23 mouse cellular contexts compared by ENCODE assay signal in genomic region chr9:46181297-46181696, GRCm38 (mm10). TPM values are rescaled to one million over a fixed set of nuclear protein-coding genes. Genes with fewer than 3 reads are reported as not detected.
DNase-seq lines count a peak whose midpoint lies in the region; ATAC-seq lines count a peak whose summit lies in the region.
"Had no signal": no experiment of that assay in that cellular context is flagged by ENCODE, and none has a peak within 500 bp of the region (broad histone marks: within the 10 kb centered on the region; RNA-seq: fewer than 3 reads in every experiment).

No protein-coding gene starts in this region.

- peaks cover 10% of the 10 kb centered on the region; the same call in 1 of the 2 replicates for H3K36me3 ChIP-seq in lung, embryonic 15.5 days
- H3K36me3 ChIP-seq: midbrain, embryonic 15.5 days had no signal

- WGBS in lung, embryonic 15.5 days, result 49% methylated on average over 8 of the region's 8 CpGs

- H3K9me3 ChIP-seq in lung, embryonic 15.5 days, result no peaks in the 10 kb centered on the region
- H3K9me3 ChIP-seq: embryonic facial prominence, embryonic 12.5 days; forebrain, embryonic 10.5 days; hindbrain, embryonic 12.5 days; intestine, embryonic 15.5 days; midbrain, embryonic 15.5 days; neural tube, embryonic 13.5 days had no signal

- peak; percentile 73; the same call in 1 of the 2 replicates for ATAC-seq in lung, embryonic 15.5 days (ENCODE audit: borderline replicate concordance, extremely low read depth, low FRiP score, low TSS enrichment)
- ATAC-seq: intestine, embryonic 15.5 days; midbrain, embryonic 15.5 days had no signal

- no peaks in the 10 kb centered on the region for H3K27me3 ChIP-seq in lung, embryonic 15.5 days
- H3K27me3 ChIP-seq: embryonic facial prominence, embryonic 12.5 days; hindbrain, embryonic 12.5 days; intestine, embryonic 15.5 days; midbrain, embryonic 15.5 days; neural tube, embryonic 13.5 days had no signal

- no peak overlapping the region for H3K9ac ChIP-seq in lung, embryonic 15.5 days
- H3K9ac ChIP-seq: embryonic facial prominence, embryonic 12.5 days; hindbrain, embryonic 12.5 days; intestine, embryonic 15.5 days; midbrain, embryonic 15.5 days; neural tube, embryonic 13.5 days had no signal

- H3K4me1 ChIP-seq in lung, embryonic 15.5 days, result peaks cover 14% of the 10 kb centered on the region
- H3K4me1 ChIP-seq: embryonic facial prominence, embryonic 12.5 days; forebrain, embryonic 10.5 days; hindbrain, embryonic 12.5 days; intestine, embryonic 15.5 days had no signal

- no peak for DNase-seq in lung, postnatal 14 days
- peak; percentile 14 for DNase-seq in R1 (ENCODE audit: low read depth, low spot score)
- peak; percentile 56 for DNase-seq in cerebellum, adult 11 months
- peak; percentile 65 to 69 for DNase-seq in cerebellum, postnatal 25 days
- DNase-seq in yolk sac, embryonic 10.5 days (ENCODE audit: low spot score), result no peak
- no peak for DNase-seq in layer of hippocampus, postnatal 10 days (ENCODE audit: low spot score in 2 of 2)
- no peak for DNase-seq in left cerebral cortex, adult 18-20 months (ENCODE audit: low spot score in 2 of 2)
- DNase-seq: adrenal gland, postnatal 36 days; heart, adult 18-20 months; kidney, postnatal 10 days; liver; right cerebral cortex, postnatal 4 days; thymus, adult 2 months had no signal

- H3K4me2 ChIP-seq in lung, embryonic 15.5 days, result no peak overlapping the region
- H3K4me2 ChIP-seq: embryonic facial prominence, embryonic 12.5 days; hindbrain, embryonic 12.5 days; intestine, embryonic 15.5 days; midbrain, embryonic 15.5 days; neural tube, embryonic 13.5 days had no signal

- H3K27ac ChIP-seq in lung, embryonic 15.5 days, result peak overlapping the region; percentile 1; the same call in 1 of the 2 replicates
- H3K27ac ChIP-seq: embryonic facial prominence, embryonic 12.5 days; forebrain, embryonic 10.5 days; hindbrain, embryonic 12.5 days; intestine, embryonic 15.5 days; macrophage; midbrain, embryonic 15.5 days; neural tube, embryonic 13.5 days had no signal

- no peak overlapping the region for H3K4me3 ChIP-seq in lung, embryonic 15.5 days
- H3K4me3 ChIP-seq: embryonic facial prominence, embryonic 12.5 days; forebrain, embryonic 10.5 days; hindbrain, embryonic 12.5 days; intestine, embryonic 15.5 days; midbrain, embryonic 15.5 days; neural tube, embryonic 13.5 days had no signal

RNA-seq across cellular contexts. Expression of gene Apoa1, which starts 47.1 kb away (rescaled TPM):
- polyA plus RNA-seq in lung, embryonic 15.5 days (2015; fragmentation: Nextera tagmentation; extraction: Ambion mirVana), result 6.6 and 29.8 TPM in 2 replicates
- total RNA-seq in layer of hippocampus, postnatal 10 days (2021), result under 1 TPM; 0.33 to 0.94 TPM
- total RNA-seq in left cerebral cortex, adult 18-20 months (2021), result not detected
- total RNA-seq: heart, adult 18-20 months had no signal
- polyA plus RNA-seq: macrophage had no signal

RNA-seq across cellular contexts. Expression of gene Apoc3, which starts 54.1 kb away (rescaled TPM):
- not detected in 2 replicates for polyA plus RNA-seq in lung, embryonic 15.5 days (2015; fragmentation: Nextera tagmentation; extraction: Ambion mirVana)
- not detected for total RNA-seq in layer of hippocampus, postnatal 10 days (2021)
- 1 to 10 TPM in 1 of 2 experiments, not detected in 1; 1.9 TPM for total RNA-seq in left cerebral cortex, adult 18-20 months (2021)
- total RNA-seq: left cerebral cortex, postnatal 10 days; MEL had no signal
- polyA plus RNA-seq: embryonic facial prominence, embryonic 12.5 days; forebrain, embryonic 10.5 days; hindbrain, embryonic 12.5 days; macrophage; midbrain, embryonic 15.5 days; neural tube, embryonic 13.5 days had no signal

RNA-seq across cellular contexts. Expression of gene Apoa4, which starts 59.2 kb away (rescaled TPM):
- 0.31 TPM in 1 of 2 replicates, not detected in the other for polyA plus RNA-seq in lung, embryonic 15.5 days (2015; fragmentation: Nextera tagmentation; extraction: Ambion mirVana)
- total RNA-seq in layer of hippocampus, postnatal 10 days (2021), result not detected
- not detected for total RNA-seq in left cerebral cortex, adult 18-20 months (2021)
- total RNA-seq: heart, adult 18-20 months; left cerebral cortex, postnatal 10 days; MEL had no signal
- polyA plus RNA-seq: embryonic facial prominence, embryonic 12.5 days; forebrain, embryonic 10.5 days; hindbrain, embryonic 12.5 days; macrophage had no signal

Comparison
In these comparisons a context has a peak if more than half of its experiments do, and no peak if none do; other contexts are left out.
1. DNase-seq: peak in R1 (single experiment), cerebellum, adult 11 months (single experiment) and cerebellum, postnatal 25 days (2 of 2); none in lung, postnatal 14 days (single experiment), yolk sac, embryonic 10.5 days (single experiment), layer of hippocampus, postnatal 10 days (0 of 2) and left cerebral cortex, adult 18-20 months (0 of 2).